Mouse (Mus musculus) leukemia stem cell, adult 10-12 weeks (primary cell): Measurements from ENCODE around the gene Retnlg. TPM values are rescaled to one million over a fixed set of nuclear protein-coding genes. Genes with fewer than 3 reads are reported as not detected.

Source experiments
- polyA plus RNA-seq: library from polyadenylated mRNA; stranded (reverse); fragments of >175 nt; gene quantifications from 2 replicates; pipeline ENCODE4 v1.2.3, GENCODE M21; 2012; ENCODE audit warnings: low replicate concordance

The Retnlg gene
- 1.0 TPM in 1 of 2 replicates, not detected in the other for polyA plus RNA-seq

DNA sequence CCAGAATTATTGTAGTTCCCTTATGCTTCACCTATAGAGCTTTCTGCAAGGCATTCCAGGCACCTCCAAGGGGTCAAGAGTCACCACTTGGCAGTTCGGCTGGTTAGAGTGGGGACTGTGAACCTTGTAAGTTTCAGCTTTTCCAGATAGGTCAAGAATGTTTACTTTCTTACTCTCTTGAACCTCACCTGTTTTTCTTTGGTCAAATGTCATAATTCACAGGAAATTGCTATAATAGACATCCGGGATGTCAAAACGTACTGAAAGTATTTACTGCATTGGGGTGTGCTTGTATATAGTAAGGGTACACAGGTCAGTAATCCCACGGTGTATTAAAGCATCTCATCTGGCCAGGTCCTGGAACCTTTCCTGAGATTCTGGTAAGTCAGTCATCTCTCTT lies at the start of gene Retnlg:
TSS of gene Retnlg (plus strand) at position 301 of the 400 bp plus-strand sequence.

DNA sequence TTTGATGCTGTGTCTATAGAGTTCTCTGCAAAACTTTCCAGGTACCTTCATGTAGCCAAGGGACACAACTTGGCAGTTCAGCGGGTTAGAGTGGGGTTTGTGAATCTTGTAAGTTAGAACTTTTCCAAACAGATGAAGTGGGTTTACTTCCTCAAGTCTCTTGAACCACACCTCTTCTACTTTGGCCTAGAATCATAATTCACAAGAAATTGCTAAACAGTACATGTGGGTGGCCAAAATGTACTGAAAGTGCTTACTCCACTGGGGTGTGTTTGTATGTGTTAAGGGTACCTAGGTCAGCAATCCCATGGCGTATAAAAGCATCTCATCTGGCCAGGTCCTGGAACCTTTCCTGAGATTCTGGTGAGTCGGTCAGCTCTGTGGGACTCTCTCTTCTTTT lies 30.2 kb upstream of the Retnlg start, which contains the start of gene Retnla:
TSS of gene Retnla (plus strand) at position 286 of the 400 bp plus-strand sequence.

Other genes starting within 250 kb of the Retnlg start
- gene Trat1, start 100.6 kb upstream of the Retnlg start, polyA plus RNA-seq: 0.03 TPM in 1 of 2 replicates, not detected in the other
- not detected in 2 replicates for gene Retnlb, start 55.8 kb upstream of the Retnlg start, polyA plus RNA-seq
- not detected in 2 replicates for gene Retnla, start 30.1 kb upstream of the Retnlg start, polyA plus RNA-seq
- 12.7 and 13.6 TPM in 2 replicates for gene Dzip3, start 121.5 kb downstream of the Retnlg start, polyA plus RNA-seq
- gene Cip2a, start 121.6 kb downstream of the Retnlg start, polyA plus RNA-seq: 1.4 and 6.9 TPM in 2 replicates
- gene Myh15, start 184.9 kb downstream of the Retnlg start, polyA plus RNA-seq: 0.02 TPM in 1 of 2 replicates, not detected in the other